Mouse (Mus musculus): ENCODE measurements around the gene Gng12.

Gng12 gene

GRCm38 (mm10) chr6:67027438-67028142, 131.4 kb downstream of the Gng12 start:
- in situ Hi-C loops (cut with MboI, MseI), result no loop called here

GRCm38 (mm10) chr6:67029312-67029950, 133.2 kb downstream of the Gng12 start:
- in situ Hi-C loops (cut with MboI, MseI), result no loop called here

- in situ Hi-C loops (cut with MboI, MseI), result loop anchor here (10.0 kb wide), 1 partner anchor 115 kb away; no protein-coding TSS in a partner anchor
Measured at GRCm38 (mm10) chr6:67029987-67030386, 133.8 kb downstream of the Gng12 start.

- in situ Hi-C loops (cut with MboI, MseI), result loop anchor here (10.0 kb wide), 1 partner anchor 114 kb away; no protein-coding TSS in a partner anchor
Measured at GRCm38 (mm10) chr6:67030416-67030815, 134.2 kb downstream of the Gng12 start.

- in situ Hi-C loops (cut with MboI, MseI), result loop anchor here (10.0 kb wide), 1 partner anchor 114 kb away; no protein-coding TSS in a partner anchor
Measured at GRCm38 (mm10) chr6:67030846-67031245, 134.6 kb downstream of the Gng12 start.

GRCm38 (mm10) chr6:67032551-67032950, 136.4 kb downstream of the Gng12 start:
- in situ Hi-C loops (cut with MboI, MseI), result loop anchor here (10.0 kb wide), 1 partner anchor 112 kb away; no protein-coding TSS in a partner anchor

- in situ Hi-C loops (cut with MboI, MseI), result loop anchor here (10.0 kb wide), 1 partner anchor 112 kb away; no protein-coding TSS in a partner anchor
Measured at GRCm38 (mm10) chr6:67032972-67033371, 136.8 kb downstream of the Gng12 start.

GRCm38 (mm10) chr6:67033604-67034003, 137.4 kb downstream of the Gng12 start:
- in situ Hi-C loops (cut with MboI, MseI), result loop anchor here (10.0 kb wide), 1 partner anchor 111 kb away; no protein-coding TSS in a partner anchor

- in situ Hi-C loops (cut with MboI, MseI), result loop anchor here (10.0 kb wide), 1 partner anchor 110 kb away; no protein-coding TSS in a partner anchor
Measured at GRCm38 (mm10) chr6:67034331-67035130, 138.3 kb downstream of the Gng12 start.

- in situ Hi-C loops (cut with MboI, MseI), result loop anchor here (10.0 kb wide), 1 partner anchor 109 kb away; no protein-coding TSS in a partner anchor
Measured at GRCm38 (mm10) chr6:67035388-67036299, 139.4 kb downstream of the Gng12 start.

GRCm38 (mm10) chr6:67036356-67036811, 140.2 kb downstream of the Gng12 start:
- in situ Hi-C loops (cut with MboI, MseI), result loop anchor here (10.0 kb wide), 1 partner anchor 108 kb away; no protein-coding TSS in a partner anchor

- in situ Hi-C loops (cut with MboI, MseI), result loop anchor here (10.0 kb wide), 1 partner anchor 108 kb away; no protein-coding TSS in a partner anchor
Measured at GRCm38 (mm10) chr6:67036837-67037628, 140.8 kb downstream of the Gng12 start, which contains the start of gene Gadd45a. Gene Gadd45a (minus strand): TSS chr6:67037457.

GRCm38 (mm10) chr6:67038964-67039363, 142.8 kb downstream of the Gng12 start:
- in situ Hi-C loops (cut with MboI, MseI), result loop anchor here (10.0 kb wide), 1 partner anchor 106 kb away; no protein-coding TSS in a partner anchor

GRCm38 (mm10) chr6:67040904-67041410, 144.8 kb downstream of the Gng12 start:
- in situ Hi-C loops (cut with MboI, MseI), result no loop called here

- in situ Hi-C loops (cut with MboI, MseI), result no loop called here
Measured at GRCm38 (mm10) chr6:67045424-67045823, 149.2 kb downstream of the Gng12 start.

- in situ Hi-C loops (cut with MboI, MseI), result no loop called here
Measured at GRCm38 (mm10) chr6:67046937-67047336, 150.7 kb downstream of the Gng12 start.

GRCm38 (mm10) chr6:67048052-67048691, 152.0 kb downstream of the Gng12 start:
- in situ Hi-C loops (cut with MboI, MseI), result no loop called here

GRCm38 (mm10) chr6:67048880-67049694, 152.9 kb downstream of the Gng12 start:
- in situ Hi-C loops (cut with MboI, MseI), result no loop called here
